Mouse (Mus musculus) heart, postnatal 0 days (tissue): Measurements from ENCODE around the gene Cep70. TPM values are rescaled to one million over a fixed set of nuclear protein-coding genes. Genes with fewer than 3 reads are reported as not detected.

Source experiments
- ATAC-seq: fragments of 200-750 bp; cut with Nextera tagmentation; 2 replicates; pipeline ENCODE4 v1.8.0; 2017; ENCODE audit warnings: low read depth, moderate number of reproducible peaks, moderate library complexity; ENCODE audit not compliant: insufficient read depth
- DNase-seq: peaks from one replicate; pipeline ENCODE4 v3.0.0-alpha.2; 2016; ENCODE audit warnings: low spot score
- H3K27ac ChIP-seq: fragments of 300-500 bp; sonication (generic); 2 replicates; pipeline ENCODE4 v1.5.1; 2014; ENCODE audit warnings: low read depth, mild to moderate bottlenecking
- H3K27me3 ChIP-seq: fragments of 300-500 bp; sonication (generic); 2 replicates; pipeline ENCODE4 v1.6.1; 2014; ENCODE audit warnings: low read length, mixed read lengths; ENCODE audit not compliant: control insufficient read depth, insufficient read depth
- H3K36me3 ChIP-seq: fragments of 300-500 bp; sonication (generic); replicated peaks from 2 replicates; pipeline ENCODE4 v1.6.1; 2014; ENCODE audit warnings: low read length, mixed read lengths; ENCODE audit not compliant: control insufficient read depth, insufficient read depth
- H3K4me1 ChIP-seq: fragments of 300-500 bp; sonication (generic); 2 replicates; pipeline ENCODE4 v1.6.1; 2014; ENCODE audit warnings: antibody characterized with exemption; ENCODE audit not compliant: control insufficient read depth, insufficient read depth
- H3K4me2 ChIP-seq: fragments of 300-500 bp; sonication (generic); 2 replicates; pipeline ENCODE4 v1.6.1; 2014; ENCODE audit warnings: low read depth, mild to moderate bottlenecking, low read length, moderate library complexity
- H3K4me3 ChIP-seq: fragments of 300-500 bp; sonication (generic); 2 replicates; pipeline ENCODE4 v1.5.1; 2014; ENCODE audit warnings: low read depth, low read length
- H3K9ac ChIP-seq: fragments of 300-500 bp; sonication (generic); replicated peaks from 2 replicates; pipeline ENCODE4 v1.6.1; 2014; ENCODE audit warnings: low read depth, low read length, mixed read lengths
- H3K9me3 ChIP-seq: fragments of 300-500 bp; sonication (generic); replicated peaks from 2 replicates; pipeline ENCODE4 v1.6.1; 2016; ENCODE audit warnings: low read length; ENCODE audit not compliant: control insufficient read depth
- CTCF ChIP-seq: IDR thresholded peaks from 2 replicates; pipeline ENCODE4 v1.5.1; 2016; ENCODE audit warnings: antibody characterized with exemption, control low read depth, low read depth
- EP300 ChIP-seq: IDR thresholded peaks from 2 replicates; pipeline ENCODE4 v1.6.1; 2016; ENCODE audit warnings: antibody characterized with exemption, low read depth
- WGBS: fragments of 180-500 bp; shearing (Covaris S2); extraction: QIAGEN DNeasy Blood & Tissue Kit; methylation state at CpG from one replicate; pipeline ENCODE4 v1.1.7; 2014; 5-methylcytosine and 5-hydroxymethylcytosine counted together
- polyA plus RNA-seq: library from polyadenylated mRNA; unstranded; fragments of >200 nt; fragmentation: Nextera tagmentation; extraction: Ambion mirVana; gene quantifications from 2 replicates; pipeline ENCODE4 v1.2.1, GENCODE M21; 2015
- total RNA-seq: library from RNA; depleted of rRNA; stranded (reverse); fragments of >200 nt; gene quantifications from 2 replicates; pipeline ENCODE4 v1.2.3, GENCODE M21; 2014; ENCODE audit warnings: low replicate concordance

The Cep70 gene
- total and polyA plus RNA-seq, 2 experiments from 2014 or later, result 16.1 to 68.0 TPM

DNA sequence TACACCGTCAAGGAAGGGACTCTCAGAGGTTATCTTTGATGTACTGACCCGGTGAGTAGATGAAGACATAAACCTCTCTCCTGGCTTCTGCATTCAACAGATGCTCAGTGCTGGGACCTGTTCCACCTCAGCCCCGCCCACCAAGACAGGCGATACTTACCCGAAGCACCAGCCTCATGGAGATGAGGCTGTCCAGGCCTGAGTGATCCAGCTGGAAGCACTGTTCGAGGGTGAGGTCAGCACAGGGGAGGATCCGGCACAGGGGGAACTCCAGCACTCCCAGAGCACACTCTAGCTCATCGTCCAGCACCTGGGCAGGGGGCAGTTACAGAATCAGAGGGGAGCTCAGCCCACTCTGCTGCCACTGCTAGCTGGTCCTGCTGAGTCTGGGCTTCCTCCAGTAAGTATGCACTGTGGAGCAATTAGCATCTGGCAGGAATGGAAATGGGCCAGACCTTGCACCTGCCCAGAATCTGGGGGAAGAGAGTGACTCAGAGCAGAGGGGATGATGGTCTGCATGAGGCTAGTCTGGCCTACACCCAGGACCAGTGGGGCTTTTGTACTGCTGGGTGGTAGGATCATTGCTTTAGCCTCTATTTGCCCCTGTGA is 76.3 kb downstream of the Cep70 start:
- Histone ChIP-seq H3K27me3 (no peaks in the 10 kb centered on the region), H3K4me1 (no peaks in the 10 kb centered on the region), H3K4me2 (no peak overlapping the region), H3K9ac (no peak overlapping the region), H3K36me3 (no peaks in the 10 kb centered on the region), H3K9me3 (no peaks in the 10 kb centered on the region), H3K27ac (no peak overlapping the region), H3K4me3 (no peak overlapping the region)
- ATAC-seq, result no peak
- WGBS, result 43% methylated on average over 8 of the region's 8 CpGs
- DNase-seq, result no peak
- no peak for TF ChIP-seq CTCF
- no peak for TF ChIP-seq EP300

DNA sequence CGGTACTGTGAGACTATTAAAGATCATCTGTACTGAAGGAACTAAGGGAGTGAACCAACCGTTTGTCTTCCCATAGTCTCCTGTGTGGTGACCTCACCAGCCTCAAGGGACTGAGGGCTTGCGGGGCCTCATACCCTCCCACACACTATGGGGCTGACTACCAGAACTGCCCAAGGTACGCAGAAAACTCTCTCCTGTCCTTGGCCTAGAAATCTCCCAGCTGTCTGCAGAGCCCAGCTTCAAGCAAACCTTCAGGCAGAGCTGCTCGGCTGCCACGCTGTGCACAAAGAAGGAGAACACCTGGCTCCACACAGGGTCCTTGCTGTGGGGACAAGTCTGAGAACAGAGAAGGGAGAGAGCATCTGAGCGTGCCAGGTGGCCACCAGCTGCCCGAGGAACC is 76.8 kb downstream of the Cep70 start:
- H3K4me2 ChIP-seq, result no peak overlapping the region
- H3K27ac ChIP-seq, result no peak overlapping the region
- DNase-seq (no peak), ATAC-seq (no peak)
- no peaks in the 10 kb centered on the region for H3K27me3 ChIP-seq
- no peaks in the 10 kb centered on the region for H3K9me3 ChIP-seq
- WGBS, result 67% methylated on average over 8 of the region's 8 CpGs
- no peaks in the 10 kb centered on the region for H3K4me1 ChIP-seq
- H3K9ac ChIP-seq, result no peak overlapping the region
- H3K36me3 ChIP-seq, result no peaks in the 10 kb centered on the region
- TF ChIP-seq EP300 (no peak), CTCF (no peak)
- H3K4me3 ChIP-seq, result no peak overlapping the region

DNA sequence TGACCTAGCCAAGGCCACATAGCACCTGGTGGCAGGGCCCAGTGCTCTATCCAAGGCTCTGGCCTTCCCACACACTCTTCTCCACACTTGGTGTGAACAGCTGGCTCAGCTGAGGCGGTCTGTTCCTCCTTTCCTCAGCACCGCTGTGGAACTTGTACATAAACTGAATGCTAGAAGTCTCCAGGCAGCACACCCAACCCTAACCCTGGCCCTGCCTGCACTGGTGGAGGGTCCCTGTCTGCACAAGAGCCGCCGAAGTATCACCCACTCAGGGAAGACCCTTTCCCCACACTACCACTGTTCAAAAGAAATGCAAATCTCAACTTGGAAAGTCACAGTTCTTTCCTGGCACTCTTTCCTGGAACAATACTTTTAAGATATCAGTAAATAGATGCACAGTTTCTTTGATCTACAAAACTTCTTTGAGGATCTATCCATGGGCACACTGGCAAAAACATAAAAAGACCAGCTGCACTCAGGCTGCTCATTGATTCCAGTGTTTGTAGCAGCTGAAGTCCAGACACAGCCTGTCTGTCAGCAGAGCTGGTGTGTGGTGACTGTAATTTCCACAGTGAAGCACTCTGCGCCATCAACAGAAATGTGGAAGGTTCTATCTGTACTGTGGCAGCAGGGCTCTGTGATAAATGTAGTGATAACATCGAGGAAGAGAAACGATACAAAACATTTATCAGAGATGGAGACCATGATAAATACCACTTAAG is 82.2 kb downstream of the Cep70 start:
- no peaks in the 10 kb centered on the region for H3K36me3 ChIP-seq
- H3K9ac ChIP-seq, result no peak overlapping the region
- H3K4me2 ChIP-seq, result no peak overlapping the region
- no peaks in the 10 kb centered on the region for H3K4me1 ChIP-seq
- no peaks in the 10 kb centered on the region for H3K9me3 ChIP-seq
- H3K4me3 ChIP-seq, result no peak overlapping the region
- no peaks in the 10 kb centered on the region for H3K27me3 ChIP-seq
- H3K27ac ChIP-seq, result no peak overlapping the region
- no peak for ATAC-seq
- TF ChIP-seq CTCF (no peak), EP300 (no peak)
- WGBS, result 64% methylated on average over 7 of the region's 7 CpGs
- no peak for DNase-seq

DNA sequence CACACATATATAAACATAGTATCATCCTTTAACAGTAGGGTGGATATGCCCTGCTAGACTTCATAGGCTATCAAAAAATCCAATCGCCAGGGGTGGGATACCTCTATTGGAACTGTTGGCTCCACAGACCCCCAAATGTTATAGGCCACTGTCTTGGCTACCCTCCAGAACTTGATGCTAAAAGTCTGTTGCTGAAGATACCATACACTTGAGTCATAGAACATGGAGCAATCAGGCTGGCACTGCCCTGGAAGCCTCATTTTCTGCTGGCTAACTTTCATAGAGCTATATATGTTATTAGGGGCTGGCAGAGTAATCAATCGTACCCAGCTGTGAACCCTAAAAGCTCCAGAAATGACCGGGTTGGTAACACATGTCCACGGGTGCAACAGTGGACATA is 82.8 kb downstream of the Cep70 start:
- Histone ChIP-seq H3K27me3 (no peaks in the 10 kb centered on the region), H3K27ac (no peak overlapping the region), H3K4me3 (no peak overlapping the region), H3K9ac (no peak overlapping the region), H3K36me3 (no peaks in the 10 kb centered on the region), H3K4me1 (no peaks in the 10 kb centered on the region), H3K4me2 (no peak overlapping the region), H3K9me3 (no peaks in the 10 kb centered on the region)
- TF ChIP-seq EP300, result no peak
- TF ChIP-seq CTCF, result no peak
- ATAC-seq (no peak), DNase-seq (no peak)
- 67% methylated on average over 4 of the region's 4 CpGs for WGBS

DNA sequence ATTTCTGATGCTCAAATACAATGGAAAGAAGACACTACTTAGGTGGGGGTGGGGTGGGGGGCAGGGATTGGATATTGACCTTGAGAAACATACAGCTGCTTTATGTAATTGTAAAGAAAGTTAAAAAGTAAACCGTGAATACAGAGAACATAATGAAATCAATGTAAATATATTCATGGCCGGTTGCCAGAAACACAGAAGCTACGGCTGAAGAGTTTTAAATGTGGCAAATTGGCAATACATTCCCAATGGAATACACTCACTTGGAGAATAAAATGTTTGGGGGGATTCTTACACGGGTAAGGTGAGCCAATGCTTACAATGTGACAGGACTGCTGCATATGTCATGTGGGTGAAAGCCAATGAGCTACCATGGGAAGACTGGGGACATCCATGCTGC is 83.7 kb downstream of the Cep70 start:
- no peak overlapping the region for H3K27ac ChIP-seq
- H3K4me1 ChIP-seq, result no peaks in the 10 kb centered on the region
- no peak for TF ChIP-seq CTCF
- TF ChIP-seq EP300, result no peak
- H3K27me3 ChIP-seq, result no peaks in the 10 kb centered on the region
- no peak overlapping the region for H3K4me3 ChIP-seq
- no peaks in the 10 kb centered on the region for H3K36me3 ChIP-seq
- no peak for DNase-seq
- no peak overlapping the region for H3K4me2 ChIP-seq
- no peak overlapping the region for H3K9ac ChIP-seq
- no peaks in the 10 kb centered on the region for H3K9me3 ChIP-seq
- WGBS, result 71% methylated on average over 4 of the region's 4 CpGs
- no peak for ATAC-seq

DNA sequence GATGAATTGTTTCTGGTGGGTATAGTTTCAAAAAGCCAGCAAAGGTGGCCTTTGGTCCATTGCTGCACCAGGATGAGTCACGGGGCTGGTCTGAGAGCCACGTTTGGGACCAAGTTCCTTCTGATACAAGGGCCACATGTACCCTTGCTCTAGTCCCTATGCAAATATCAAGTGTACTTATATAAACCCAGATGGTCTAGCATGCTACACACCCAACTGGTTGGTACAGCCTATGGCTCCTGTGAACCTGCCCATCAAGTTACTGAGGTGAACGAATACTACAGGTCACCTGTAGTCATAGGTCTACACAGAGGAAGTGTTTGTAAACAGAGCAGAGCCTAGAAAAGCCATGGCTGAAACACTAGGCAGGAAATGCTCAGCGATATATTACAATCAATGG is 93.4 kb downstream of the Cep70 start:
- Histone ChIP-seq H3K4me3 (no peak overlapping the region), H3K9ac (no peak overlapping the region), H3K9me3 (no peaks in the 10 kb centered on the region), H3K36me3 (no peaks in the 10 kb centered on the region), H3K27ac (no peak overlapping the region), H3K4me2 (no peak overlapping the region), H3K27me3 (no peaks in the 10 kb centered on the region), H3K4me1 (no peaks in the 10 kb centered on the region)
- DNase-seq (no peak), ATAC-seq (no peak)
- TF ChIP-seq CTCF (no peak), EP300 (no peak)
- WGBS, result 85% methylated on average over 4 of the region's 4 CpGs
